Comparison of ENCODE assay signal across 16 mouse cellular contexts in the genomic region with DNA sequence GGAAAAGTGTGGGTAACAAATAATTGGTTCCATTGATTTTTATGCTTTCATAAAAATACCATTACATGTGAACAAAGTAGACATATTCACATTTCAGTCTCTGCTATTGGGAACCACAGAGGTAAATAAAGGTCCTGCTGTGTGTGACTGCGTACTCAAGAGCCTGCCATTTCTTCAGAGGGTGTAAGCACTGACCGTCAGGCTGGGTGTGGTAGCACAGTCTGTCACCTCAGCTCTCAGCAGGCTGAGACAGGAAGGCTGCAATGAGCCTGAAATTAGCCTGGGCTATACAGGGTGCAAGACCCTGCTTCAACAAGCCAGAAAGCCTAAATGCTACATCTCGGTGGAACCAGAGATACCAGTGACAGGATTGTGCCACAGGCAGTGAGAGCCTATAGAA.
"Had no signal": no experiment of that assay in that cellular context is flagged by ENCODE, and none has a peak within 500 bp of the region (broad histone marks: within the 10 kb centered on the region; RNA-seq: fewer than 3 reads in every experiment).

No protein-coding gene starts in this region.

- H3K27ac ChIP-seq: neural tube, embryonic 12.5 days; neural tube, embryonic 13.5 days; stomach, embryonic 15.5 days; stomach, postnatal 0 days had no signal

- DNase-seq: retina, postnatal 1 day; right cerebral cortex, adult 18-20 months; right cerebral cortex, postnatal 14 days; right cerebral cortex, postnatal 25 days; right cerebral cortex, postnatal 4 days; spleen, adult 18-20 months; thymus, adult 18-20 months; thymus, adult 2 months; thymus, postnatal 14 days; thymus, postnatal 25 days; thymus, postnatal 36 days; thymus, postnatal 4 days had no signal

- H3K4me1 ChIP-seq: neural tube, embryonic 12.5 days; neural tube, embryonic 13.5 days; stomach, embryonic 15.5 days had no signal

- H3K36me3 ChIP-seq: neural tube, embryonic 12.5 days; neural tube, embryonic 13.5 days; stomach, embryonic 15.5 days had no signal

- H3K9ac ChIP-seq: neural tube, embryonic 12.5 days; neural tube, embryonic 13.5 days; stomach, embryonic 15.5 days had no signal

- H3K27me3 ChIP-seq: neural tube, embryonic 12.5 days; neural tube, embryonic 13.5 days; stomach, embryonic 15.5 days had no signal

- H3K4me3 ChIP-seq: neural tube, embryonic 12.5 days; neural tube, embryonic 13.5 days; stomach, embryonic 15.5 days had no signal

- H3K9me3 ChIP-seq: neural tube, embryonic 12.5 days; neural tube, embryonic 13.5 days; stomach, embryonic 15.5 days had no signal

- H3K4me2 ChIP-seq: neural tube, embryonic 12.5 days; neural tube, embryonic 13.5 days; stomach, embryonic 15.5 days had no signal
